Mouse (Mus musculus) CH12.LX (cell line): ENCODE measurements around the gene Hsd17b2. TPM values are rescaled to one million over a fixed set of nuclear protein-coding genes. Genes with fewer than 3 reads are reported as not detected.

Experiments used
- DNase-seq: peaks from one replicate; pipeline ENCODE4 v3.0.0-alpha.2; 2013; ENCODE audit errors: extremely low read depth
- H3K27ac ChIP-seq: 2 replicates; pipeline ENCODE4 v1.5.1; 2012; ENCODE audit warnings: low read depth, mild to moderate bottlenecking, control low read depth, moderate library complexity; ENCODE audit not compliant: insufficient read depth
- H3K27me3 ChIP-seq: replicated peaks from 2 replicates; pipeline ENCODE3; 2012; ENCODE audit warnings: inconsistent platforms
- H3K36me3 ChIP-seq, 2 experiments: replicated peaks in 1 of 2; 2 replicates each; pipeline versions ENCODE3 to v1.6.1; 2012; ENCODE audit warnings: inconsistent platforms in 1 of 2, low read length in 1 of 2, mild to moderate bottlenecking in 1 of 2, mixed read lengths in 1 of 2, moderate library complexity in 1 of 2; ENCODE audit not compliant: control insufficient read depth in 1 of 2, insufficient read depth in 1 of 2
- H3K4me1 ChIP-seq, 2 experiments: 2 replicates each; pipeline ENCODE4 v1.6.1; 2012; ENCODE audit warnings: inconsistent platforms in 1 of 2, moderate library complexity in 1 of 2; ENCODE audit not compliant: insufficient read depth in 2 of 2, control insufficient read depth in 1 of 2
- H3K4me2 ChIP-seq: 2 replicates; pipeline ENCODE4 v1.6.1; 2012; ENCODE audit warnings: low read depth, mild to moderate bottlenecking, control low read depth; ENCODE audit not compliant: poor library complexity, insufficient read depth, severe bottlenecking
- H3K4me3 ChIP-seq, 3 experiments: fragments of 150-350 bp in 1 of 3; sonication (generic) in 1 of 3; replicated peaks in 1 of 3; 2 replicates each; pipeline versions ENCODE3 to v1.5.1; 2011 to 2012; ENCODE audit warnings: low read depth in 2 of 3, low read length in 2 of 3, mild to moderate bottlenecking in 2 of 3, moderate library complexity in 2 of 3, control low read depth in 1 of 3, improper control_type of control experiment in 1 of 3, inconsistent platforms in 1 of 3, mixed read lengths in 1 of 3; ENCODE audit not compliant: poor library complexity in 1 of 3
- H3K79me2 ChIP-seq: replicated peaks from 2 replicates; pipeline ENCODE4 v1.6.1; 2012; ENCODE audit warnings: mild to moderate bottlenecking, moderate library complexity; ENCODE audit not compliant: control insufficient read depth, poor library complexity, insufficient read depth, severe bottlenecking; ENCODE audit errors: extremely low read depth
- H3K9ac ChIP-seq: 2 replicates; pipeline ENCODE4 v1.6.1; 2012; ENCODE audit warnings: low read depth, mild to moderate bottlenecking, control low read depth, moderate library complexity; ENCODE audit not compliant: insufficient read depth
- H3K9me3 ChIP-seq: replicated peaks from 2 replicates; pipeline ENCODE3; 2012; ENCODE audit warnings: low read length, inconsistent platforms, mixed read lengths
- BHLHE40 ChIP-seq: IDR thresholded peaks from 2 replicates; pipeline ENCODE4 v1.6.1; 2011; ENCODE audit warnings: mild to moderate bottlenecking, low read depth, low read length, improper control_type of control experiment
- CHD1 ChIP-seq: IDR thresholded peaks from 2 replicates; pipeline ENCODE4 v1.6.1; 2012; ENCODE audit warnings: low read depth, low read length, improper control_type of control experiment, inconsistent platforms
- CHD2 ChIP-seq: IDR thresholded peaks from 2 replicates; pipeline ENCODE4 v1.6.1; 2011; ENCODE audit warnings: low read length, improper control_type of control experiment
- CTCF ChIP-seq, 2 experiments: IDR thresholded peaks in 1 of 2; conservative IDR thresholded peaks in 1 of 2; 2 replicates each; pipeline ENCODE4 v1.5.1; 2011 to 2012; ENCODE audit warnings: low read depth in 2 of 2, low read length in 2 of 2, improper control_type of control experiment in 1 of 2, inconsistent platforms in 1 of 2, mild to moderate bottlenecking in 1 of 2, moderate library complexity in 1 of 2
- E2F4 ChIP-seq: IDR thresholded peaks from 2 replicates; pipeline ENCODE4 v1.6.1; 2011; ENCODE audit warnings: low read depth, low read length, improper control_type of control experiment; ENCODE audit not compliant: insufficient replicate concordance
- ELF1 ChIP-seq: IDR thresholded peaks from 2 replicates; pipeline ENCODE4 v1.6.1; 2014; ENCODE audit warnings: low read depth, mild to moderate bottlenecking, inconsistent platforms, low read length, improper control_type of control experiment
- EP300 ChIP-seq: IDR thresholded peaks from 2 replicates; pipeline ENCODE4 v1.6.1; 2011; ENCODE audit warnings: low read length, improper control_type of control experiment
- ETS1 ChIP-seq: conservative IDR thresholded peaks from 2 replicates; pipeline ENCODE4 v1.6.1; 2012; ENCODE audit warnings: low read depth, mild to moderate bottlenecking, inconsistent platforms, low read length, improper control_type of control experiment, moderate library complexity
- GABPA ChIP-seq: IDR thresholded peaks from 2 replicates; pipeline ENCODE4 v1.6.1; 2012; ENCODE audit warnings: low read depth, low read length, improper control_type of control experiment, inconsistent platforms; ENCODE audit not compliant: insufficient replicate concordance
- HCFC1 ChIP-seq: IDR thresholded peaks from 2 replicates; pipeline ENCODE4 v1.6.1; 2012; ENCODE audit warnings: low read depth, mild to moderate bottlenecking, inconsistent platforms, low read length, improper control_type of control experiment
- IRF4 ChIP-seq: IDR thresholded peaks from 2 replicates; pipeline ENCODE4 v1.6.1; 2014; ENCODE audit warnings: low read depth, mild to moderate bottlenecking, inconsistent platforms, low read length, improper control_type of control experiment
- JUN ChIP-seq: IDR thresholded peaks from 2 replicates; pipeline ENCODE4 v1.6.1; 2011; ENCODE audit warnings: low read depth, mild to moderate bottlenecking, low read length, improper control_type of control experiment, moderate library complexity; ENCODE audit not compliant: insufficient read depth
- JUND ChIP-seq: conservative IDR thresholded peaks from 2 replicates; pipeline ENCODE4 v1.6.1; 2011; ENCODE audit warnings: low read depth, low read length, improper control_type of control experiment
- KAT2A ChIP-seq: IDR thresholded peaks from 2 replicates; pipeline ENCODE4 v1.6.1; 2012; ENCODE audit warnings: low read length, improper control_type of control experiment, inconsistent platforms; ENCODE audit not compliant: insufficient replicate concordance
- MAFK ChIP-seq: IDR thresholded peaks from 2 replicates; pipeline ENCODE4 v1.6.1; 2011; ENCODE audit warnings: low read length, improper control_type of control experiment; ENCODE audit not compliant: insufficient replicate concordance
- MAX ChIP-seq: IDR thresholded peaks from 2 replicates; pipeline ENCODE4 v1.6.1; 2011; ENCODE audit warnings: low read length, improper control_type of control experiment
- MAZ ChIP-seq: IDR thresholded peaks from 2 replicates; pipeline ENCODE4 v1.6.1; 2012; ENCODE audit warnings: low read depth, mild to moderate bottlenecking, inconsistent platforms, low read length, improper control_type of control experiment, moderate library complexity
- MEF2A ChIP-seq: IDR thresholded peaks from 2 replicates; pipeline ENCODE4 v1.6.1; 2014; ENCODE audit warnings: low read depth, mild to moderate bottlenecking, inconsistent platforms, low read length, improper control_type of control experiment, borderline replicate concordance
- MXI1 ChIP-seq: IDR thresholded peaks from 2 replicates; pipeline ENCODE4 v1.6.1; 2011; ENCODE audit warnings: mild to moderate bottlenecking, low read depth, low read length, improper control_type of control experiment
- MYC ChIP-seq: IDR thresholded peaks from 2 replicates; pipeline ENCODE4 v1.6.1; 2011; ENCODE audit warnings: low read depth, mild to moderate bottlenecking, improper control_type of control experiment, low read length
- NRF1 ChIP-seq: IDR thresholded peaks from 2 replicates; pipeline ENCODE4 v1.6.1; 2014; ENCODE audit warnings: low read depth, mild to moderate bottlenecking, inconsistent platforms, low read length, improper control_type of control experiment, moderate library complexity
- PAX5 ChIP-seq: IDR thresholded peaks from 2 replicates; pipeline ENCODE4 v1.6.1; 2012; ENCODE audit warnings: low read length, inconsistent platforms, mixed read lengths
- POLR2A ChIP-seq: IDR thresholded peaks from 2 replicates; pipeline ENCODE4 v1.6.1; 2011; ENCODE audit warnings: low read depth, mild to moderate bottlenecking, improper control_type of control experiment, low read length
- RCOR1 ChIP-seq: conservative IDR thresholded peaks from 2 replicates; pipeline ENCODE4 v1.6.1; 2012; ENCODE audit warnings: low read depth, mild to moderate bottlenecking, inconsistent platforms, low read length, improper control_type of control experiment
- SMC3 ChIP-seq: IDR thresholded peaks from 2 replicates; pipeline ENCODE4 v1.6.1; 2011; ENCODE audit warnings: low read depth, low read length, improper control_type of control experiment
- TBP ChIP-seq: conservative IDR thresholded peaks from 2 replicates; pipeline ENCODE4 v1.6.1; 2011; ENCODE audit warnings: low read depth, low read length, improper control_type of control experiment
- UBTF ChIP-seq: IDR thresholded peaks from 2 replicates; pipeline ENCODE4 v1.6.1; 2012; ENCODE audit warnings: low read depth, mild to moderate bottlenecking, inconsistent platforms, low read length, improper control_type of control experiment, moderate library complexity
- USF1 ChIP-seq: IDR thresholded peaks from 2 replicates; pipeline ENCODE4 v1.6.1; 2014; ENCODE audit warnings: low read depth, mild to moderate bottlenecking, inconsistent platforms, low read length, improper control_type of control experiment
- USF2 ChIP-seq: conservative IDR thresholded peaks from 2 replicates; pipeline ENCODE4 v1.6.1; 2011; ENCODE audit warnings: low read depth, low read length, improper control_type of control experiment
- ZC3H11A ChIP-seq: IDR thresholded peaks from 2 replicates; pipeline ENCODE4 v1.6.1; 2012; ENCODE audit warnings: low read depth, mild to moderate bottlenecking, inconsistent platforms, low read length, improper control_type of control experiment
- ZKSCAN1 ChIP-seq: IDR thresholded peaks from 2 replicates; pipeline ENCODE4 v1.6.1; 2012; ENCODE audit warnings: low read depth, inconsistent platforms, low read length, improper control_type of control experiment, borderline replicate concordance
- ZMIZ1 ChIP-seq: IDR thresholded peaks from 2 replicates; pipeline ENCODE4 v1.6.1; 2012; ENCODE audit warnings: low read depth, mild to moderate bottlenecking, inconsistent platforms, low read length, improper control_type of control experiment
- dilution Hi-C: fragments of 300-500 bp; cut with MboI; formaldehyde crosslinking; loops from 2 replicates; pipeline ENCODE4 v1.14.3; 2020; ENCODE audit warnings: low sequenced_read_pairs; ENCODE audit not compliant: extremely low pct_unique_long_range_greater_than_20kb, extremely low pct_ligation_motif_present
- in situ Hi-C: fragments of 300-500 bp; cut with MboI; formaldehyde crosslinking; loops from 3 replicates; pipeline ENCODE4 v1.14.3; 2019; ENCODE audit warnings: low sequenced_read_pairs, low pct_ligation_motif_present, low pct_unique_long_range_greater_than_20kb, mixed read lengths
- polyA plus RNA-seq: library from polyadenylated mRNA; unstranded; fragments of >175 nt; gene quantifications from 2 replicates; pipeline ENCODE4 v1.2.1, GENCODE M21; 2012; ENCODE audit warnings: low read depth; ENCODE audit not compliant: insufficient read length
- total RNA-seq, 2 experiments: library from RNA; depleted of rRNA; stranded (reverse); fragments of 300-350 nt in 1 of 2; fragments of >200 nt in 1 of 2; gene quantifications; 2 replicates each; pipeline ENCODE4 v1.2.3; 2012 to 2014

The Hsd17b2 gene
- total and polyA plus RNA-seq, 3 experiments: not detected

- Histone ChIP-seq H3K9me3 (no peaks in the 10 kb centered on the region), H3K4me2 (no peak overlapping the region), H3K4me1 (peaks cover 4% of the 10 kb centered on the region in 2 experiments; a peak in 3 of 4 replicates), H3K36me3 (peaks cover 2 to 16% of the 10 kb centered on the region in 2 experiments), H3K27ac (no peak overlapping the region), H3K79me2 (no peaks in the 10 kb centered on the region), H3K4me3 (no peak overlapping the region), H3K27me3 (no peaks in the 10 kb centered on the region), H3K9ac (no peak overlapping the region)
- dilution Hi-C loops (no loop called here), in situ Hi-C loops (no loop called here)
- TF ChIP-seq ZKSCAN1: no peak
- no peak for TF ChIP-seq ETS1
- no peak for TF ChIP-seq EP300
- TF ChIP-seq KAT2A: no peak
- TF ChIP-seq USF1: no peak
- no peak for TF ChIP-seq BHLHE40
- no peak for TF ChIP-seq SMC3
- no peak for TF ChIP-seq UBTF
- TF ChIP-seq POLR2A: no peak
- TF ChIP-seq MAFK: no peak
- no peak for TF ChIP-seq USF2
- TF ChIP-seq MXI1: no peak
- TF ChIP-seq CHD1: no peak
- no peak for TF ChIP-seq CTCF (conservative IDR thresholded peaks at IDR 0.05 in 1 of 2, IDR thresholded peaks at IDR 0.05 in 1 of 2; ENCODE audit: low read depth in 2 of 2, low read length in 2 of 2)
- TF ChIP-seq E2F4: no peak
- TF ChIP-seq CHD2: no peak
- TF ChIP-seq RCOR1: no peak
- no peak for TF ChIP-seq JUND
- TF ChIP-seq NRF1: no peak
- no peak for TF ChIP-seq ELF1
- DNase-seq: no peak
Observed at GRCm38 (mm10) chr8:117667349-117668124, 34.2 kb upstream of the Hsd17b2 start.

- Histone ChIP-seq H3K4me3 (no peak overlapping the region), H3K9ac (no peak overlapping the region), H3K27ac (no peak overlapping the region), H3K79me2 (no peaks in the 10 kb centered on the region), H3K4me1 (peaks cover 6 to 11% of the 10 kb centered on the region in 2 experiments; a peak in 3 of 4 replicates), H3K9me3 (no peaks in the 10 kb centered on the region), H3K27me3 (no peaks in the 10 kb centered on the region), H3K36me3 (peaks cover 0 to 2% of the 10 kb centered on the region in 2 experiments), H3K4me2 (no peak overlapping the region)
- DNase-seq: no peak
- in situ Hi-C loops (no loop called here), dilution Hi-C loops (no loop called here)
- TF ChIP-seq HCFC1: no peak
- no peak for TF ChIP-seq GABPA
- TF ChIP-seq TBP: no peak
- no peak for TF ChIP-seq KAT2A
- TF ChIP-seq MYC: no peak
- no peak for TF ChIP-seq ZKSCAN1
- TF ChIP-seq ZMIZ1: no peak
- no peak for TF ChIP-seq IRF4
- no peak for TF ChIP-seq JUN
- TF ChIP-seq RCOR1: no peak
- no peak for TF ChIP-seq MEF2A
- no peak for TF ChIP-seq EP300
- TF ChIP-seq MAX: no peak
- TF ChIP-seq ZC3H11A: no peak
- TF ChIP-seq SMC3: no peak
- no peak for TF ChIP-seq USF1
- no peak for TF ChIP-seq NRF1
- TF ChIP-seq MAZ: no peak
- no peak for TF ChIP-seq PAX5
- TF ChIP-seq JUND: no peak
Observed at GRCm38 (mm10) chr8:117670461-117670860, 31.2 kb upstream of the Hsd17b2 start.
